15 mouse cellular contexts compared by ENCODE assay signal in genomic region chr14:75931266-75931665, GRCm38 (mm10). TPM values are rescaled to one million over a fixed set of nuclear protein-coding genes. Genes with fewer than 3 reads are reported as not detected.
DNase-seq lines count a peak whose midpoint lies in the region; ATAC-seq lines count a peak whose summit lies in the region.
"Had no signal": no experiment of that assay in that cellular context is flagged by ENCODE, and none has a peak within 500 bp of the region (broad histone marks: within the 10 kb centered on the region; RNA-seq: fewer than 3 reads in every experiment).

No protein-coding gene starts in this region.

- no peaks in the 10 kb centered on the region for H3K36me3 ChIP-seq in midbrain, embryonic 14.5 days (ENCODE audit: control insufficient read depth, insufficient read depth, low read length)
- H3K36me3 ChIP-seq: hindbrain, embryonic 15.5 days had no signal

- DNase-seq in cerebellum, adult 18-20 months = peak; percentile 5 to 19
- DNase-seq in cerebellum, adult 11 months = no peak
- peak; percentile 22 to 35 for DNase-seq in kidney, postnatal 4 days
- DNase-seq in kidney, adult 9 months = no peak
- DNase-seq in B cell, adult 2 months = peak; percentile 24 to 35
- peak; percentile 12 to 41 for DNase-seq in lung, postnatal 4 days
- no peak for DNase-seq in midbrain, embryonic 14.5 days
- DNase-seq: liver, embryonic 13.5 days had no signal

- H3K9ac ChIP-seq in midbrain, embryonic 14.5 days (replicated peaks; ENCODE audit: low read length) = no peak overlapping the region
- H3K9ac ChIP-seq: hindbrain, embryonic 15.5 days; liver, embryonic 13.5 days had no signal

- WGBS in midbrain, embryonic 14.5 days = 96% methylated on average over 23 of the region's 23 CpGs

- no peaks in the 10 kb centered on the region for H3K9me3 ChIP-seq in midbrain, embryonic 14.5 days (ENCODE audit: control insufficient read depth, low read length)
- H3K9me3 ChIP-seq: hindbrain, embryonic 15.5 days; liver, embryonic 13.5 days had no signal

- no peak overlapping the region for H3K4me2 ChIP-seq in midbrain, embryonic 14.5 days (ENCODE audit: low read length)
- H3K4me2 ChIP-seq: hindbrain, embryonic 15.5 days; liver, embryonic 13.5 days had no signal

- ATAC-seq in activated CD4-positive, CD25-positive, alpha-beta regulatory T cell, adult 4 months = no peak
- ATAC-seq in midbrain, embryonic 14.5 days (ENCODE audit: low FRiP score, low TSS enrichment) = no peak

- H3K4me3 ChIP-seq in midbrain, embryonic 14.5 days (replicated peaks; ENCODE audit: low read depth, low read length) = no peak overlapping the region
- H3K4me3 ChIP-seq: hindbrain, embryonic 15.5 days; liver, embryonic 13.5 days; myocyte had no signal

- no peaks in the 10 kb centered on the region for H3K27me3 ChIP-seq in midbrain, embryonic 14.5 days (ENCODE audit: control insufficient read depth, insufficient read depth, low read length)
- H3K27me3 ChIP-seq: CH12.LX; hindbrain, embryonic 15.5 days; liver, embryonic 13.5 days had no signal

- no peaks in the 10 kb centered on the region for H3K4me1 ChIP-seq in midbrain, embryonic 14.5 days (ENCODE audit: control insufficient read depth, insufficient read depth, low read length)
- H3K4me1 ChIP-seq: hindbrain, embryonic 15.5 days; liver, embryonic 13.5 days had no signal

- no peak overlapping the region for H3K27ac ChIP-seq in midbrain, embryonic 14.5 days (replicated peaks; ENCODE audit: low read depth, low read length)
- H3K27ac ChIP-seq: hindbrain, embryonic 15.5 days; liver, embryonic 13.5 days had no signal

RNA-seq across cellular contexts. Expression of gene Kctd4, which starts 23.5 kb away (rescaled TPM):
- 1 to 10 TPM; 1.6 to 2.8 TPM for polyA plus RNA-seq in activated CD4-positive, CD25-positive, alpha-beta regulatory T cell, adult 4 months (2017; shearing (Covaris generic))
- polyA plus RNA-seq in midbrain, embryonic 14.5 days (2014; fragmentation: Nextera tagmentation; extraction: Ambion mirVana) = 10.0 and 10.9 TPM in 2 replicates
- polyA plus RNA-seq: large intestine, adult 2 months; small intestine, adult 2 months; urinary bladder, adult 2 months had no signal

Comparison
In these comparisons a context has a peak if more than half of its experiments do, and no peak if none do; other contexts are left out.
1. DNase-seq: peak in cerebellum, adult 18-20 months (2 of 2), kidney, postnatal 4 days (2 of 2), B cell, adult 2 months (2 of 2) and lung, postnatal 4 days (2 of 2); none in cerebellum, adult 11 months (single experiment), kidney, adult 9 months (single experiment) and midbrain, embryonic 14.5 days (single experiment).